Mouse (Mus musculus) monocyte, adult 5-6 weeks (primary cell): ENCODE results near the gene Gm525. TPM values are rescaled to one million over a fixed set of nuclear protein-coding genes. Genes with fewer than 3 reads are reported as not detected.
"Not testable (repeated sequence)": the region's sequence is repeated elsewhere in the genome, so short reads cannot be mapped to it uniquely, and the experiment has no call there.

Source experiments
- ATAC-seq: fragments of 153-309, 156-312 bp; replicated peaks from 2 replicates; pipeline ENCODE4 v1.8.0; 2017; ENCODE audit warnings: mild to moderate bottlenecking; ENCODE audit not compliant: low TSS enrichment, insufficient number of reproducible peaks, severe bottlenecking, poor library complexity, low FRiP score
- total RNA-seq: library from RNA; stranded (forward); fragments of 200-1000, 200-491, 200-594 nt; gene quantifications from 3 replicates; pipeline ENCODE4 v1.2.3, GENCODE M21; 2017

Gene Gm525
- total RNA-seq, 1 experiment from 2014 or later, result not detected

DNA sequence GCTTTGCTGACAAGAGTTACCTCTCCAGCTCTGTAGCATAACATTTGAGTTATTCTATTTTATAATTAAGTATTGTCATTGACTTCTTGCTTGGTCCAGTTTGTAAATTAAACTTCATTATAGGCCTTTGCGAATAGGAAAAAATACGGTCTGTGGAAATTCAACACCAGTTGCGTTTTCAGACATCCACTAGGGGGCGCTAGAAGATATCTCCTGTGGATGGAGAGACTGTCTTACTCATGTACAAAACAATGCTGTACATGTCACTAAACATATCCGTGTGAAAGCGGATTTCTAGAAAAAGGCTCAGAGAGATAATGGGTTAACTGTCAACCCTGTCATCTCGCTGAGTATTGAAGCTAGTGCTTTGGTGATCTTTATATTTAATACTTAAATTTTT, 11.0 kb downstream of the Gm525 start:
- no peak for ATAC-seq

DNA sequence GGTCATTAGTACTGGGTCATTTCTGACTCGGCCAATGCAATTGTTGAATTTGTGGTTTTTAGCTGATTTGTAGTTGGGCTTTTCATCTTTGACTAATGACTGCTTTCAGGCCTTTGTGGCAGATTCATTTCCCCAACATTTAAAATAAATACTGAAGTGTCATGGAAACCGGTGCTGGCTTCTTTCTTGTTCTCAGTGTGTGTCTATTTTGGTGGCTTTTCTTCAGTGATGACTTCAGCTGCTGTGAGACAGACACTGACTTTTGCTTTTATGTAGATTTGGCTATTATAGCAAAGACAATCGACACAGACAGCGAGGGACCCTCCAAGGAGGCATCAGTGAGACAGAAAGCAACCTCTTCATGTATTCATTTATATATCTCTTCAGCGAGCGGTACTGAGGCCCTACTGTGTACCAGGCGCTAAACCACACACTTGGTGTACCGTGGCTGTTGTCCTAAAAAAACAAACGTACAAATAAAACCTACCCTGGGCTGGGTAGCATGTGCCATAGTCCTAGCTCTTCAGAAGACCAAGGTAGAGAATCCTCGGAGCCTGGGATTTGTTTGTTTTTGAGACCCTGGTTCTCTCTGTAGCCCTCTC, 12.7 kb downstream of the Gm525 start:
- ATAC-seq, result no peak

DNA sequence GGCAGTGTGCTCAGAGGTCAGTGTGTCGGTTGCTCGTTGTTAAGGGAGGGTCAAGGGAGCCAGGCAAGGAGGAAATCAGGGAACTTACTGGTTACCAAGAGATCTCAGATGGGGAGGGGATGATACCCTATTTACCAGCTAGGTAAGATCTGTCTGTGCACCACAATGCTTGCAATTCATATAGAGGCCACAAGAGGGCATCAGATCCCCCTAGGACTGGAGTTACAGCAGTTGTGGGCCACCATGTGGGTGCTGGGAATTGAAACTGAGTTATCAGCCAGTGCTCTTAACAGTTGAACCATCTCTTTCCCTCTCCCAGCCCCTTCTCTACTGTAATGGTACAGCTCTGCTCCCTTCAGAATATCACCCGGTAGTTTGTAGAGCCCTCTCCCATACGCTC, 15.1 kb downstream of the Gm525 start:
- ATAC-seq, result no peak

DNA sequence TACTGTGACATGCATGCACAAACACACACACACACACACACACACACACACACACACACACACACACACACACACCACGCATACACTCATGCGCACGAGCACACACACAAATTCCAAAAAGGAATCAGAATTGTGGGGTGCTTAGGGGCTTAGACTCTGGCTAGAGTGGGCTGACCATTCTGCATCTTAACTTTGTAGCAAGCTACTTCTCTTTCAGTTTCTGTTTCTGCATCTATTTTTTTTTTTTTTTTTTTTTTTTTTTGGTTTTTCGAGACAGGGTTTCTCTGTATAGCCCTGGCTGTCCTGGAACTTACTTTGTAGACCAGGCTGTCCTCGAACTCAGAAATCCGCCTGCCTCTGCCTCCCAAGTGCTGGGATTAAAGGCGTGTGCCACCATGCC, 16.7 kb downstream of the Gm525 start:
- ATAC-seq, result not testable (repeated sequence)

DNA sequence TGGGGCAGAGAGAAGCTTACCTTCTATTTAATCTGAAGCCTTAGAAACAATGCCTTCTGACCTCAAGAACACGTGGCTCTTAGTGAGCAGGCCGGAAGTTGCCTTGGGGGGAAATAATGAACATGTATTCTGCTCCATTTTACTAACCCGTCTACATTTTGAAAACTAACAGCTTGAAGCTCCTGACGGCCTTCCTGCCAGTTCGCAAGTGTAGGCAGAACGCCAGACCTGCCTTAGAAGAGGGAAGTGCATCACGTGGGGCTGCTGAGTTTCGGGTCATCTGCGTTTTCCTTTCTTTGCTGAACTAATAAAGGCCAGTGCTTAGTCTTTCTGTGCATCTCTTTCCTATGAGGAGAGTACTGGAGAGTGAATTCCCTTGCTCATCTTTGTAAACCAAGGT, 19.1 kb downstream of the Gm525 start:
- ATAC-seq, result peak; percentile 53

DNA sequence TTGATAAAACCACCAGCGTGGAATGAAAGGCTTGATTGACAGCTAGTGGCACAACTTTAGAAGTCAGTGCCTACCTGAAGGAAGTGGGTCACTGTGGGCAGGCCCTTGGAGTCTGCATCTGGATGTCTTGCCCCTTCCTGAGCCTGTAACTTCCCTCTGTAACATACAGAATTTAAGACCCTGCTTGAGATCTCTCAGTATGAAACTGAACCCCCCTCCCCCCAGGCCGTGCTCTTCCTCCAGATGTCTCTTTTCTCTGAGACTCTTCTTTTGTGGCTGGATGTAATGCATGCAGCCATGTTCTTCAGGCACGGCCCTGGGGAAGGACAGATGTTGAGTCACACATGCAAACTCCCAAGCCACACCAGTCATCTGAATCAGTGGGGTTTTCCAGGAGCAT, 21.7 kb downstream of the Gm525 start:
- ATAC-seq, result no peak

DNA sequence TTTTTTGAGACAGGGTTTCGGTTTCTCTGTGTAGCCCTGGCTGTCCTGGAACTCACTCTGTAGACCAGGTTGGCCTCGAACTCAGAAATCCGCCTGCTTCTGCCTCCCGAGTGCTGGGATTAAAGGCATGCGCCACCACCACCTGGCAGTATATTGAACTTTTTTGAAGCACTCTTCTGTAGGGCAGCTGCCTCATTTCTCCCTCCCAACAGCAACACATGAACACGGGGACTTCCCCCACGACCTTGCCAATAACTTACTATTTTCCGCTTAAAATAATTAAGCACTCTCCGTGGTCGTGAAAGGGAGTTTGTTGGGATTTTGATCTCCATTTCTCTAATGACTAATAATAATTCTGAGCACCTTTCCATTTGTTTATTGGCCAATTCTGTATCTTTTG, 23.7 kb downstream of the Gm525 start:
- ATAC-seq, result not testable (repeated sequence)

DNA sequence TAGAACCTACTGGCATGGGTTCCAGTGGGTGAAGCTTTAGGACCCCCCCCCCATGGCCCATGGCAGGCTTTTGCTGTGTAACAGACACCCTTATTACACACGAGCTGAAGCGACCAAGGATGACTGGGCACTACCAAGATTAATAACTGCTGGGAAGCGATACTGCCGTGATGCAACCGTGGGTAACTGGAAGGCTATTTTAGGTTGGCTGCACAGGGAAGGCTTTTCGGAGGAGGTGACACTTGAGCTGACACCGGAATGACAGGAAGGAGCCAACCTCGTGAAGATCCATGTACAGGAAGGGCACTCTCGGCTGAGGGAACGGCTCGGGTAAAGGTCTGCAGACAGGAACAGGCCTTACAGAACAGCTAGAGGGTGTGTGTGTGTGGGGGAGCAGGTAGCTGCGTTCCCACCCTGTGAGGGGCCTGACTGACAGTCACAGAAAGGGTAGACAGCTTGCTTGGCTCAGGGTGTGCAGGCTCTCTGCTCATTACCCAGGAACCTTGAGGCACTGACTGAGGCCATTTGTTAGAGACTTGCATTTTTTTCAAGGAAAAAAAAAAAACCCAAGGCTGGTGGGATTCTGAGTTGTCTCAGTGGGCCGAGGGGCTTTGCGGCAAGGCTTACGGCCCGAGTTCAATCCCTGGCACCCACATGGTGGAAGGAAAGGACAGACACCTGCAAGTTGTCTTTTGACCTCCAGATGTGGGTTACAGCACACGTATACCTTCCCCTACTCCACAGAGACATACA, 24.6 kb downstream of the Gm525 start:
- ATAC-seq, result no peak

DNA sequence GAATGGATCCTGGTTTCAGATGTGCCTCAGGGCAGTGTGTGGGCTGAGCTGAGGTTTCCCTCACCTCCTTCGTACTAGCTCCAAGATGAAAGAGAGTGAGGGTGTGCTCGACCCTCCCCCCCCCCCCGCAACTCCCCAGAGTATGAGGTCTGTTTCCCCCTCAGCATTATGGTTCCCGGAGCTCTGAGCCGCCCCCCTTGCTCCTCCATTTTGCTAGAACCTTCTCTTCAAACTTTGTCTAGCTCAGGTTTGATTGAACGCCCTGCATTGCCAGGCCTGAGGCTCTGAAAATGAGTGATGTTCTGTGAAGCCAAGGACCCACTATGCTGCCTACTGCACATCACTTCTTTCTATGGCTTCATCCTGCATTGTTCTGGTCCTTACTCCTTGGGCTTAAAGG, 25.3 kb downstream of the Gm525 start:
- ATAC-seq, result no peak

DNA sequence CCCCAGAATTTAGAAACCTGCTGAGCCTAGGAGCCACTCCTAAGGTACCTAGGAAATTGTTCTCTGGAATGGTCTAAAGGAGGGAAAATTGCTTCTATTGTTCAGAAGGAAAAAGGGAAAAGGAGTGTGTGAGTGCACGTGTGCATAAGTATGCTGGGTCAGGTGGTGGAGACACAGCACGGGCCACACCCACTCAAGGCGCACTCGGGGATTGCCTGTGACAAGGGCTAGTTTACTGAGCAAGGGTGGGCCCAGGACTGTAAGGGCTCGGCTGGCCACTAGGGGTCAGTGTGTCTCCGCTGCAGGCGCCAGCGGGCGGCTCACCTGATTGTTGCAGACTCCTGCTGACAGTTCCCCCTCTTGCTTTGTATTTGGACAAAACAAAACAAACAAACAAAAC, 26.8 kb downstream of the Gm525 start:
- ATAC-seq, result peak; percentile 90

DNA sequence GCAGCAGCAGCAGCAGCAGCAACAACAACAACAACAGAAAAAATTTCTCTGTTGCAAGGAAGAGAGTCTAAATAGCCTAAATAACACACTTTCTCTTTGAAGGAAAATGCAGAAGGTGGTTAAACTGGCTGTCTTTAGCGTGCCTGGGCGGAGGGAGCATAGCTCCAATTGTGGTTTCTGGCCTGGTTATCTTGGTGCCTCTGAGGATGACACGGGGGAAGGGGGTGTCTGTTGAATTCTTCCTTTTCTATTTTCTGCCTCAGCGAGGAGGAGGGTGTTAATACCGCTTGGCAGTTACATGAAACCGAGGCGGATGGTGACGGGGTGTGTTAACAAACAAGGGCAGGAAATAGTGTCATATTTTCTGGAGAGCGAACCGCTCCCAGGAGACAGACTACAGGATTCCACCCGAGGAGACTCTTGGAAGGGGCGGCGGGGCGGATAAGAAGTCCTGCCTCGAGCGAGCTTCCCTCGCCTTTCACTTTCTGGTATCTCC, 27.2 kb downstream of the Gm525 start:
- ATAC-seq, result no peak

DNA sequence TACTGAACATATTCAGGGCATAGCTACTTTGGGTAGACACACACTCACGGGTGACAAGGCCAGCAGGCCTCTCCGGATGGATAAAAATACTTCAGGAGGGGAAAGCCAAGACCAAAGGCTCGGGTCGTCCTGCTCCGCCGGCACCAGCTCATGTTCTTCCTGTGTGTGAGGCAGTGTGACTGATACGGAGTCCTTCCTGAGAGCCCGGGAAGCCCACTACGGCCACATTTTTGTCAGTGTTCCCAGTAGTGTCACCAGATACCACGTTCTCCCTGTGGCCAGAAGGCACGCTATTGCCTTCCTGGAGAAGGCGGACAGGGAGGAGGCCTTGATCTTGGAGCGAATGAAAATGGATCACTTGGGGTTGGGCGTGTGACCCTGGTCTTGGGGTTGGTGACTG, 29.5 kb downstream of the Gm525 start:
- no peak for ATAC-seq

DNA sequence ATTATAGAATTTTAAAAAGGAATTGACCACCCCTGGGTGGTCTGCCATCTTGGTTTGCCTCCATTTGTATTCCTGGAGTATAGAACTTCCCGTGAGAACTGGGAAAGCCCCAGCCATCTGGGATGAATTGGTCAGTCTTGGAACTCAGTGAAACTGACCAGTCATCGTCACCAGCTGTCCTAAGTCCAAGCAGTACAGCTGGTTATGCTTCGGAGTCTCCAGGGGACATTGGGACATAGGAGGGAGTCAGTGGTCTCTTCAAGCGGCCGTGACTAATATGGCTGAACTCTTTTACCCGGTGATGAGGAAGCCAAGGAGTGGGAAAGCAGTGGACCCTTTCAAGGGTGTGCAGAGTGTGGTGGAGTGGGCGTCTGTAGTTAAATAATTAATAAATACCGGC, 31.6 kb downstream of the Gm525 start:
- no peak for ATAC-seq

DNA sequence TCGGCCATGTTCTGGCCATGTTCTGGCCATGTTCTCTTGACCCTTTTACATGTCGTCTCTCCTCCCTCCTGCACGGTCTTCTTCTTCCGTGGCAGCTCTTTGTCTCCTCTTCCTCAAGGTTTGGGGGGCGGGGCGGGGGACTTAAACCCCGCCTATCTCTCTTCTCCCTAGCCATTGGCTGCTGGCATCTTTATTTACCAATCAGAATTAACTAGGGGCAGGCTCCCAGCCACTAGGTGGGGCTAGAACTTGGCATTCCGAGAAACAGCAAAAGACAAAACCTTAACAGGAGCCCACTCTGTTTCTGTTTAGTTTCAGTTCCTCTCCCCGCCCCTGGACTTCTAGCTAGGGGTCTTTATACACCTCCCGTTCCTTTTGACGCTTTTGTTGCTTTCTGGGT, 32.2 kb downstream of the Gm525 start:
- ATAC-seq, result no peak

DNA sequence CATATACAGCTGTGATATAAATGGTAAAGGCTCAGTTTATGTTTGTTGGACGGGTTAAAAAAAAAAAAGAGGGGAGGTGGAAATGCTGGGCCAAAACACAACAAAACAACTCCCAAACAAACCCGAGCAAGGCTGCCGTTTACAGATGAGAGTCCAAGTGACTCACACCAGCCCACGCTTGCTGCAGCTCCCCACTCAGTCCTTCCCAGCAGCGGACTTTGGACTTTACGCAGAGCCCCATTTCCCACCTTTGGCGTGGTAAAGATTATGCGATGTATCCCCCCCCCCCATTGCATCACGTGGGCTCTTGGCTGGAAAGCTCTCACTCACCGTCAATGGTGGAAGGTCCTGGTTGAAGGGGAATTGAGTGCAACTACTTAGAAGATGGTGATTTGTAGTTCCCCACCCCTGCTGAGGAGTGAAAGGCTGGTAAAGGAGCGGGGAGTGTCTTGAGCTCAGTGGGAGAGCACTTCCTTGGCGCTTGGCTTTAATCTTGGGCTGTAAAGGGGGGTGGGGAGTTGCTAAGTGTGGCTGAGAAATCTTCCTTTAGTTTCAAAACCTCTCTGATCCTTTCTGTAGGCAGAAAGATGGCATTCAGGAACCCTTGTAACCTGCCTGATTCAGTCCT, 33.7 kb downstream of the Gm525 start:
- no peak for ATAC-seq

DNA sequence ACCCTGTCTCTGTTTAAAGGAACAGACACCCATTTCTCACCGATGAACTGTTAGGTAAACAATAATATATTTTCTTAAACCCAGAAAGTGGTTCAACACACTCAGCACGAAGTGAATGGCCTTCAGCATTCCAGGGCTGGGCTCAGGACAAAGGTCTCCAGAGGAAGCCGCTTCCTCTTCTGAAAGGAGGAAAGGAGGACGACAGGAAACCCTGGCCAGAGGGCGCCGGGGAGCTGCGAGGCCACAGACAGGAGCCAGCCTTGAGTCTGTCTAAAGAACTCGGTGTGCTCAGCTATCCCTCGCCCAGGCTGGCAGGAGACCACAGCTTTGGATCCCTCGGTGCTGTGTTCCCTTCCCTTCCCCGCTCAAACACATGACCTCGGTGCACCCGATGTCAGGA, 50.8 kb downstream of the Gm525 start:
- ATAC-seq, result no peak

DNA sequence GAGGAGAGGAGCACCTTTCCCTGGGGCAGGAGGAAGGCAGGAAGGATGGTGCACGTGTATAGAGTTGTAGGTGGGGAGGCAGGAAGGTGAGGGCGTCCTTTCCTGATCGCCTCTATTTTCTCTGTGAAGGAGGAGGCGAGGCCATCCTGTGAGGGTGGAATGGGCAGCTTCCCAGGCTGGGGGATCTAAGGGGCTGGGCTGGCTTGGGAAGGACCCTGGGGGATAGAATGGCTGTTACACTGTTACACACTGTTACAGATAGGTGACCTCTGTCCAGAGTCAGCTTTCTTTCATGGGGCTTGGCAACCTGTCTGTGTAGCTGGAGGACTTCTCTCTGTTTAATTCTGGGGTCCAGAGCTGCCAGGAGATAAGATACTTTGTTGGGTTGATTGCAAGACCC, 57.2 kb downstream of the Gm525 start:
- ATAC-seq, result no peak

DNA sequence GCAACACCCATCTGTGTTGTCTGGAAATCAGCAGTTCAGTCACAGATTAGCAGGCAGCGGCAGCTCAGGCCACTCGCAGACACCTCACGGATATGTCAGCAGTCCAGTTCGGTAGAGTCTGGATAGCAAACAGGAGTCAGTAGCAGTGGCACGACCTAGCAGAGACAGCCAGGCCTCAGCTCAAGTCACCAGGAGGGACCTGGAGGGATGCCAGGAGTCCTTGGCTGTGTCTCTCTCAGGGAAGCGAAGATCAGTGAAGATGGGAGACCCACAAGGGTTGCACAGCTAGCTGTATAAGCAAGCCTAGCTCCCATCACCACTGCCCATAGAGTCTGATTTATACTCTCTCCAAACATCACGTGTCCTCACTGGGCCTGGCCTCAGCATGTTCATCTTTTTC, 58.8 kb downstream of the Gm525 start:
- ATAC-seq, result no peak

DNA sequence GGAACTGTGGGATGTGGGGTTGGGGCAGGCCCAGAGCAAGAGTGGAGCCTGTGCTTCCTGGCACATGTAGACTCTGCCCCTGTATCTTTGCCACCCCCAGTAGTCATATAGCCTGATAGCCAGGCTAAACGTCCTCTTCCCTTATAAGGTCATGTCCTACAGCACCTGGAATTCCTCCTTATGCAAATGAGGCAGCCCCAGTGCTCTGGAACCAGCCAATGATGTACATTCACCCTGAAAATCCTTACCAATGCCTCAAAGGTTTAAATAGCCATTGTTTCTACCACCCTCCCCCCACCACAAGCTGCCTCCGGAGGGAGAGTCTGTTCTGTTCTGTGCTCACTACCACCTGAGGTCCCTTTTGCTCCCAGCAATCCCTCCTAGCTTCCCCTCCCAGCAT, 60.6 kb downstream of the Gm525 start:
- no peak for ATAC-seq

DNA sequence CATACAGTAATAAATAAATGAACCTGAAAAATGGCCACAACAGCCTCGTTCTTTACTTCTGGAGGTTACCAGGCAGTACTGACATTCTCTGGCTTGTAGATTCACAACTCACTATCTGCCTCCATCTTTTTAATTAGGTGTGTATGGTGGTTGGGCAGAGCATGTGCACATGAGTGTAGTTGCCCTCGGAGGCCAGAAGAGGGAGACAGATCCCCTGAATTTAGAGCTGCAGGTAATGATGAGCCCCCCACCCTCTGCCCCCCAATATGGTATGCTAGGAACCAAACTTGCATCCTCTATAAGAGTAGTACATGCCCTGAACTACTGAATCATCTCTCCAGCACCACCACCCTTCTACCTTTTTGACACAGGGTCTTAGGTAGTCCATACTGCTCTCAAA, 64.3 kb downstream of the Gm525 start:
- ATAC-seq, result no peak
